In the genomic region with DNA sequence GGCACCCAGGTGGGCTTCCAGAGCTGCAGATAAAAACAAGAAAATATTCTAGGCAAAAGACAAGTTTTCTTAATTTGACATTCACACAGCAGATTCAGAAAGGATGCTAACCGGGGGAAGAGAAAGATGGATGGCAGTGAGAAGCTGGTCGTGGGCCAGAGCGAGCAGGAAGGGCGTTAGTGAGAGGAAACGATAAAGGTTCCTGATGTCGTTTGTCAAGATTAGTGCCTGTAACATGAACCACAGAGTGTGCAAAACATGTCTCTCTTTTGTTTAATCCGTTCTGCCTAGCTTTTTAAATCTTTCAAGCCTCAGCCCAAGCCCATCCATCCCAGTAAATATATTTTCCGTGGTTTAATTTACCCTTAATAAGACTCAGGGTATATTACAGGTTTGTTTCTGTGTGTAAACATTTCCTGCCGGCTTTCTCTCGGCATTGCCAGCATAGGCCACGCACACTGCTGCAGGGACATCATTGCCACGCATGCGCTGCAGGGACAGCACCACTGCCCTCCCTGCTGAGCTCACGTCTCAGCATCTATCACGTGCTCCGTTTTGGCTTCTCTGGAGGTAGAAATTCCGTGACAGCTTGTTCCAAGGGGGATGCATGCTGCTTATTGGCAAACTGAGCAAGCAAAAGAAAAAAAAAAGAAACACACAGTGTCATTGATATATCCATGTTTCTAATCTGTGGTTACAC, we compare ENCODE assay signal across 8 mouse cellular contexts.
DNase-seq lines count a peak whose midpoint lies in the region; ATAC-seq and TF ChIP-seq lines count a peak whose summit lies in the region.

No protein-coding gene starts in this region.

- DNase-seq in gastrocnemius, adult 2 months: peak; percentile 28
- DNase-seq in gastrocnemius, postnatal 25 days: no peak
- peak; percentile 98 for DNase-seq in brain, adult 2 months (ENCODE audit: low read depth, low spot score)
- peak; percentile 62 to 79 for DNase-seq in layer of hippocampus, adult 2 months (ENCODE audit: low spot score in 2 of 2)
- peak; percentile 27 for DNase-seq in lung, postnatal 25 days (ENCODE audit: low spot score)
- DNase-seq in gastrocnemius, postnatal 14 days: no peak
- DNase-seq in spleen, adult 18-20 months: no peak

- 0 out of 2 replicates have a peak, but pooled peaks have one; percentile 41 for ATAC-seq in heart, embryonic 15.5 days (replicated peaks; ENCODE audit: insufficient number of reproducible peaks, insufficient read depth, low FRiP score, low read depth)

- intact Hi-C loops in gastrocnemius, adult 2 months (cut with DNase I): no loop called here
- intact Hi-C loops in gastrocnemius, postnatal 14 days (cut with DNase I; ENCODE audit: low total_unique reads): no loop called here

- no peak overlapping the region for H3K9ac ChIP-seq in heart, embryonic 15.5 days

- H3K4me2 ChIP-seq in heart, embryonic 15.5 days: 0 out of 2 replicates have a peak overlapping the region, but pooled peaks have one; percentile 1

- no peaks in the 10 kb centered on the region for H3K36me3 ChIP-seq in heart, embryonic 15.5 days

- no peak overlapping the region for H3K4me3 ChIP-seq in gastrocnemius, adult 2 months
- no peak overlapping the region for H3K4me3 ChIP-seq in heart, embryonic 15.5 days
- no peak overlapping the region for H3K4me3 ChIP-seq in layer of hippocampus, adult 2 months

- H3K27ac ChIP-seq in gastrocnemius, adult 2 months: peak overlapping the region; percentile 59; the same call in 1 of the 2 replicates
- H3K27ac ChIP-seq in heart, embryonic 15.5 days: peak overlapping the region; percentile 72
- H3K27ac ChIP-seq in layer of hippocampus, adult 2 months: peak overlapping the region; percentile 82

- TF ChIP-seq CTCF in gastrocnemius, adult 2 months (IDR thresholded peaks at IDR 0.05): no peak
- no peak for TF ChIP-seq CTCF in layer of hippocampus, adult 2 months (conservative IDR thresholded peaks at IDR 0.05)

- WGBS in heart, embryonic 15.5 days: 46% methylated on average over 17 of the region's 17 CpGs

- no peaks in the 10 kb centered on the region for H3K27me3 ChIP-seq in heart, embryonic 15.5 days

- H3K4me1 ChIP-seq in heart, embryonic 15.5 days (replicated peaks): peaks cover 30% of the 10 kb centered on the region

- no peaks in the 10 kb centered on the region for H3K9me3 ChIP-seq in heart, embryonic 15.5 days (replicated peaks)

Comparison
In these comparisons a context has a peak if more than half of its experiments do, and no peak if none do; other contexts are left out.
1. DNase-seq: peak in gastrocnemius, adult 2 months (single experiment), brain, adult 2 months (single experiment), layer of hippocampus, adult 2 months (2 of 2) and lung, postnatal 25 days (single experiment); none in gastrocnemius, postnatal 25 days (single experiment), gastrocnemius, postnatal 14 days (single experiment) and spleen, adult 18-20 months (0 of 2).
2. Peak in every context shown above with its lines, with median percentiles within 50 percentile points of each other: H3K27ac ChIP-seq.